Mouse (Mus musculus): Measurements from ENCODE around the gene Dnajc17.

The Dnajc17 gene

DNA sequence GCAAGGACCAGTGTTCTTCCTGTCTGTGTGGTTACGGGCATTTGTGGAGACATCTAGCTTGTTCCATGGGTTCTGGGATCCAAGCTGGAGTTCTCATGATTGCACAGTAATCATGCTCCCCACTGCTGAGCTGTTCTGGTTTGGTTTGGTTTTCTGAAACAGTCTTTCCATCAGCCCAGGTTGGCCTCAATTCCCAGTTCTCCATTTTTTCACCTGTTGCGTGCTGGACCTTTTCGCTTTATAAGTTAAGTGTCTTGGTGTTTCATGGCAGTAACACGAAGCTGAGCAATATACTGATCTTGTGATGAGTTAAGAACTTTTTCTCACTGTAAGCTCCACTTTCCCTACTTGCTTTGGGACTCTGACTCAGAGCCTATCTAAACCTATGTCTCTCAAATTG is 44.6 kb downstream of the Dnajc17 start:
- in situ Hi-C loops (cut with MseI, MboI): no loop called here

DNA sequence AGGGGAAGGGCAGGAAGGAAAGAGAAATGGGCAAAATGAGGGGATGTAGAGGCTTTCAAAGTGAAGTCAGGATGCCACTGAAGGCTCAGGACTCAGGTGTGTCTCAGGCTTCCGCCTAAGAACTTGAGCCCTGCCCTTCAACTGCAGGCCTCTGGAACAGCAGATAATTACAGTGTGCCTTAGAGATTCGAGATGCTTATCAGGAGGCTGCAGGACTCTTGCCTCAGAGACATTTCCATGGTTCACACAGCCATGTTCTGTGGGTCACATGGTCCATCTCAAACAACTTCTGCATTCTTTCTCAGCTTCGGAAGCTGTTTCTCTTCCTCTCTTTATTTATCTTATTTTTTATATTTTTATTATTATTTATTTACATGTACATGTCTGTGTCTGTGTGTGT is 45.5 kb downstream of the Dnajc17 start:
- in situ Hi-C loops (cut with MseI, MboI): no loop called here

DNA sequence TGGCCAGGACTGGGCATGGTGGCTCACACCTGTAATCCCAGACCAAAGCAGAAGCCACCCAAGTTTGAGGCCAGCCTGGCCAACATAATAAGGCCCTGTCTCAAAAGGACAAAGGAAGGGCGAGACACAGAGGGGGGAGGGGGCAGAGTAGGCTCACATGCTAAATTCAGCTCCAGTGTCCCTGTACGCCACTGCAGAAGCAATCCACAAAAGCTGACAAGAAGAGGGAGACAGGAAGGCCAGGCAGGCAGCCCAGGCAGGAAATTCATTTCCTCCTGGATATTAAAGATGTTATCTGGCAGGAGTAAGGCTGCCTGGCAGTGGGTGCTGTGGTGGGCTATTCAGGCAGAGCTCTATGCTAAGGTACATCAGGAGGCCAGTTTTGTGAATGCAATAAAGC is 47.3 kb downstream of the Dnajc17 start:
- in situ Hi-C loops (cut with MseI, MboI): no loop called here

DNA sequence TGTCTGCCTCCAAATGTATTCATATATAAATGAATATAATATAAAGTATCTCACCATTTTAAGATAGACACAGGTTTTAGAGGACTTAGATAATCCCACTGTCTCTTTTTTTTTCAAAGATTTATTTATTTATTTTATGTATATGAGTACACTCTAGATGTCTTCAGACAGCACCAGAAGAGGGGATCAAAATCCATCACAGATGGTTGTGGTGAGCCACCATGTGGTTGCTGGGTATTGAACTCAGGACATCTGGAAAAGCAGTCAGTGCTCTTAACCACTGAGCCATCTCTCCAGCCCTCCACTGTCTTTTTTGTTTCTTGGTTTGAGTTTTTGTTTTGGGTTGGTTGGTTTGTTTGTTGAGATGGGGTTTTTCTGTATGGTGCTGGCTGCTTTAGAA is 50.8 kb downstream of the Dnajc17 start:
- in situ Hi-C loops (cut with MseI, MboI): no loop called here

DNA sequence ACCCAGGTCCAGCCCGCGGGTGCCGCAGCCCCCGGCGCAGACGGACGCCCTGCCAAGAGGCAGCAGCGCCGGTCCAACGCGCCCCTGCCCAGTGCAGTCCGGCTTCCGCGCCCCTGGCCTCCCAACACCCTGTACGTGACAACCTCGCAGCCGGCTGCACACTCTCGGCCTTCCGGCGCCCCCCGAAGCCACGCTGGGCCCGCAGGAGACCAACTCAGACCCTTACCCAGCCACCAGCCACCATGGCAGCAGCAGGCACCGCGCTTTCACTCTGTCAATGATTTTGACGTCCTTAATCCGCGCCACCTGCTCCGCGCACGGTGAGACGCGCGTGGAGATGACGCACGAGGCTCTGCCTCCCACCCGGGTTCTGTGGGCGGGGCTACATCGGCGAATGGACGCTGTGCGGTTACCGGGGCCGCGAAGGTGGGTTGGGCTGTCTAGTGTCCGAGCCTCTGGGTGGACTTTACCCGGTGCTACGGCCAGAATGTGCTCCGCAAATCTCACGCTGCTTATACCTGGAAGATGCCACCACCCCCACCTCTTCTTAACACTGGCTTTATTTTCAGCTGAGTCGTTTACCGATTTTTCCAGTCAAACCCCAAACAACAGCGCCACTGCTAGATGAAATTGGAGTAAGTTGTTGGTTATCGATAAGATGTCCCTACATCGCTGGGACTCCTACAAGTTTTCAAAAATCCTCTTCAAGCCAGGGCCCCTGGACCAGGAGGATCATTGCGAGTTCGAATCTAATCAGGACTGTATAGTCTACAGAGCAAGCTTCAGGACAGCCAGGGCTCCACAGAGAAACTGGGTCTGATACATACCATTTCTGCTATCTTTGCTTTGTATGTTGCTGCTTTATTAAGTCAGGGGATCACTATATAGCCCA is 51.7 kb downstream of the Dnajc17 start, which contains the start of gene Rmdn3:
Gene Rmdn3 (minus strand): TSS at position 354 of the 892 bp plus-strand sequence.
- in situ Hi-C loops (cut with MseI, MboI): no loop called here

DNA sequence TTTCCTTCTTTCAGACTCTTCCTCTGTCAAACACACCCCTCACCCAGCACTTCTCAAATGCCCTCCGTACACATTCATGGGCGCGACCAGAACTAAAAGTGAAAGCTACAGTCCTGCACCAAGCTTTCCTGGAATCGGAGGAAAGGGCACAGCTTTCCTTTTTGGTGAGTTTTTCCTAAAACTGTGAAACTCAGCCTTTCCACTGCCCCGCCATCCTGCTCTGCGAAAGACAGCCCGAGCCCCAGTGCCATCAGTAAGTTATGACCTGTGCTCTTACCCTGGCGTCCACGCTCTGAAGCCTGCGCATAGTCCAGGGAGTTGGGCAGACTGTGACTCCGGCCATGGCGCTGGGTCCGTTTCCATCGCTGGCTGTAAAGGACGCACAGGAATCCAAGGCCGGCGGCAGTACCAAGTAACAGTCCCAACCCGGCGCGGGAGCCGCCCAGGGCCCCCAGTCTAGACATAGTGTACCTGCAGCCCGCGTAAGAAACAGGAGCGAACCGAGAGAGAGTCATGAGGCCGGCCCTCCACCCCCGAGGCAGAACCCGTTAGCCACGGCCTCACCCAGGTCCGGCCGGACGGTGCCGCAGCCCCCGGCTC is 52.4 kb downstream of the Dnajc17 start:
- in situ Hi-C loops (cut with MseI, MboI): no loop called here

DNA sequence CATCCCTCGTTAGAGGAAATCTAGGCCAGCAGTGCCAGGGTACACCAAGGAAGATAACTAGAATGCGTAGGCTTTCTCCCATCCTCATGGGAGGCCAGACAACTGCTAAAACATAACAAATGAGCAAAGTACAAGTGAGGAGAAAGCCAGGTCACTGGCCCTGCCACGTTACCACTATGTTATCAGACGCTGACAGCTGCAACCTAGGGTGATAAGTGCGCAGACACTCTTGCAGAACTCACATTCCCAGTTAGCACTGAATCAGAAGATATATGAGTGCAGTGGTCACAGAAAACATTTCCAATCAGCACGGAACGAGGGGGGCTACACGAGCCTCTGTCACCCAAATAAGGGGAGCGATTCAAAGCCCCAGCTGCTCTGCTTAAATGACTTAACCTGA is 53.2 kb downstream of the Dnajc17 start:
- in situ Hi-C loops (cut with MseI, MboI): no loop called here

DNA sequence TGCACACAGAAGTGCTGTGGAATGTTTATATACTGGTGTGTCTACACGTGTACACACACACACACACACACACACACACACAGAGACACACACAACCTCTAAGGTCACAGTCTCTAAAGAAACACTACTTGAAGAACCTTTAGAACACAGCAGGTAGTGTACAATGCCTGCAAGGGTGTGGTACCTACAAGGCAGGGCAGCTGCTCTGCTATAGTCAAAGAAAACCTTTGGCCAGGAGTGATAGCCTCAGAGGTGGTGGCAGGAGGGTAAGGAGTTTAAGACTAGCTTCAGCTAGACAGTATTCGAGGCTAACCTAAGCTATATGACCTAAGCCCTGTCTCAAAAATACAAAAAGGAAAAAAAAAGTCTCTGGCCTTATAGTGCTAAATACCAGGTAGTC is 53.9 kb downstream of the Dnajc17 start:
- in situ Hi-C loops (cut with MseI, MboI): loop anchor here (5.0 kb wide), 1 partner anchor 33 kb away; no protein-coding TSS in a partner anchor

DNA sequence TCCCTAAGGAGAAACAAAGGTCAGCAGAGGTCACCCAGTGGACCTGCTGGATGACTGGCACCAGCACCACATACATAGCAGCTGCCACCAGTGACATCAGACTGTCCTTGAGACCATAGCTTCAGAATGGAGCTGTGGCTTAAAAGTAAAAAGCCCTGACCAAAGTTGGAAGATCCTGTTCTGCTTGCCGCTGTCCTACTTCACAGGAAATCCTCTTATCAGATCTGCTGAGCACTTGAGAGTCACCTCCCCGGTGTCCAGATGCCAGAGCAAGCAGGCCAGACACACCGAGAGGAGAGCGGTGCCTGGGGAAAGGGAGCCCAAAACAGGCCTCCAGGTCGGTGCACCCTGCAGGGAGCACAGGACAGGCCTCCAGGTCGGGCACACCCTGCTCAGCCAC is 56.3 kb downstream of the Dnajc17 start:
- in situ Hi-C loops (cut with MseI, MboI): loop anchor here (5.0 kb wide), 1 partner anchor 35 kb away; no protein-coding TSS in a partner anchor

DNA sequence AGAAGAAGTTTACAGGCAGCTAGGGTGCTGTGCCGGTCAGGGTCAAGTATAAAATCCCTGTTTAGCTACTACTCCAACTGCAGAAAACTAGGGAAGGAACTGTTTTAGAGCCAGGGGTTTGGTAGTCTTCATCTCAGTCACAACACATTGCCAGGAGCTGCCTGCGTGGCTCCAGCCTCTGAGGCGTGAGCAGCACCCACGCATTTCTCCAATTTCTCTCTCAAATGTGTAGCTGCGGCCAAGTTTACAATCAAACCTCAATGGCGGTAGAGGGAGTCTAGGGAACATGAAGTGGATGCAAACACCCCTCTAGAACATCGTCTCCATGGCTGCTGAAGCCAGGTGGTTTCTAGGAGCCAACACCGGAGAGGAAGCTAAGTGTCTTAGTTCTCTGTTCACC is 60.8 kb downstream of the Dnajc17 start:
- in situ Hi-C loops (cut with MseI, MboI): no loop called here

DNA sequence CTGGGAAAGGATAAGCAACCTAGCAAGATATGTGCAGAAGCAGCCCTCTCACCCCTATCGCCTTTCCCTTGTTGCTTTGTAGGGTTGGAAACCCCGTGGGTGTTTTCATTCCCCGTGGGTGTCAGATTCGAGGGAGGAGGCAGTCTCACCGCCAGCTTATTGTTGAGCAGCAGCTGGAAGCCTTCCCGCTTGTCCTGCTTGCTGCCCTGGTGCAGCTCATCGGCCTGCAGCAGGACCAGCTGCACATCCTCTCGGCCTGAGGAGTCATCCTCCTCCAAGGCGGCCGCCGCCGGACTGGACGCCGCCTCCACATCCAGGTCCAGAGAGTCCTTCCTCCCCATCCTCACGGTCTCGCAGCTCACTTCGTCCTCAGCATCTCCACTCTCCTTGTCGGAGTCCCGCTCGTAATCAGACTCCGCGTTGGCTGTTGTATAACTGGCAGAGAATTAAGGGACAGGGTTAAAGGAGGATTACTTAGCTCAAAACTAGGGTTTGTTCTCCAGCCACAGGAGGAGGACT is 61.4 kb downstream of the Dnajc17 start:
- in situ Hi-C loops (cut with MseI, MboI): no loop called here

DNA sequence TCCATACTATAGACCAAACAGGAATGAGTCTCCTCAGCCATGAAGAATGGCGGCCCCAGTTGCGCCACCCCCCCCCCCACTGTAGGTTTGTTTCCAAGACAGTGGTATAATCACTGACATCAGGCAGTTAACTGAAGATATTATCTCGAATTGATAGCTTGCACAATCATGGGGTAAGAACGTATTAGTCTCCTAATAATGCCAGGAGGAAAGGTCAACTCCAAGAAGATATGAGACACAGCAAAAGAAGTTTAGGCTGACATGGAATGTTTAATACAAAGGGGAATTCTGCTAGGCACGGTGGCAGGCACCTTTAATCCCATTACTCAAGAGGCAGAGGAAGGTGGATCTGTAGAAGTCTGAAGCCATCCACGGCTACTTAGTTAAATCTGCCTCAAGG is 62.2 kb downstream of the Dnajc17 start:
- in situ Hi-C loops (cut with MseI, MboI): no loop called here

DNA sequence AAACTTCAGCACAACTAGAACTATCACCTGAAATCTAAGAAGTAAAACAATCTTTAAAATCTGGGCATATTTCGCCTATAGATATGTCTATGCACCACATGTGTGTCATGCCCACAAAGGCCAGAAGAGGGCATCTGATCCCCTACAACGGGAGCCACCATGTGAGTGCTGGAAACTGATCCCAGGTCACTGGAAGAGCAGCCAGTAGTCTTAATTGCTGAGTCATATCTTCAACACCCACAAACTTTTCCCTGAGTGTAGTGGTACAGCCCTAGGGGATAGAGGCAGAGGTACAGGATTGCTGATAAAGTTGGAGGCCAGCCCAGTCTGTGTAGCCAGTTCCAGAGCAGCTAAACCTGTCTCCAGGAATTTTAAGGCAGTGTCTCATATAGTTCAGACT is 63.4 kb downstream of the Dnajc17 start:
- in situ Hi-C loops (cut with MseI, MboI): no loop called here

DNA sequence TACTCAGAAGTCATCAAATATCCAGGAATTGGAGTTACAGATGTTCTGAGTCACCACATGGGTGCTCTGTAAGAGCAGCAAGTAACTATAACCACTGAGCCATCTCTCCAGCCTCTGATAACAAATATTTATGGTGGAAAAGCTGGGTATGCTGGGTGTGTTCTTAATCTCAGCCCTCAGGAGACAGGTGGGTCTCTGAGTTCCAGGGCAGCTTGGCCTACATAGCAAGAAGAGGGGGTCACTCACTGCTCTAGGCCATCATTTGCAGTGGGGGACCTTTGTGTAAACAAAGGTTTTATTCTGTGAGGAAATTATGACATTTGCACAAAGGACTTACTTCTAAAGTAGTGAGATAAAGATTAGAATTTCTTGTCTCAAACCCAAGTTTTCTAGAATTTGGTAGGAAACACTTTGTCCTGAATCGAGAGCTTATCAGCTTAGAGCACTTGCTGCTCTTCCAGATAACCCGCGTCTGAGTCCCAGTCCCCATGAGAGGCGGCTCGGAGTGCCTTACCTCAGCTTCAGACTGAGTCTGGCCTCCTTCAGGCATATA is 72.2 kb downstream of the Dnajc17 start:
- in situ Hi-C loops (cut with MseI, MboI): no loop called here

All from mouse trophoblast stem cell (cell line).